Comparison of ENCODE assay signal across 18 mouse cellular contexts in the genomic region with DNA sequence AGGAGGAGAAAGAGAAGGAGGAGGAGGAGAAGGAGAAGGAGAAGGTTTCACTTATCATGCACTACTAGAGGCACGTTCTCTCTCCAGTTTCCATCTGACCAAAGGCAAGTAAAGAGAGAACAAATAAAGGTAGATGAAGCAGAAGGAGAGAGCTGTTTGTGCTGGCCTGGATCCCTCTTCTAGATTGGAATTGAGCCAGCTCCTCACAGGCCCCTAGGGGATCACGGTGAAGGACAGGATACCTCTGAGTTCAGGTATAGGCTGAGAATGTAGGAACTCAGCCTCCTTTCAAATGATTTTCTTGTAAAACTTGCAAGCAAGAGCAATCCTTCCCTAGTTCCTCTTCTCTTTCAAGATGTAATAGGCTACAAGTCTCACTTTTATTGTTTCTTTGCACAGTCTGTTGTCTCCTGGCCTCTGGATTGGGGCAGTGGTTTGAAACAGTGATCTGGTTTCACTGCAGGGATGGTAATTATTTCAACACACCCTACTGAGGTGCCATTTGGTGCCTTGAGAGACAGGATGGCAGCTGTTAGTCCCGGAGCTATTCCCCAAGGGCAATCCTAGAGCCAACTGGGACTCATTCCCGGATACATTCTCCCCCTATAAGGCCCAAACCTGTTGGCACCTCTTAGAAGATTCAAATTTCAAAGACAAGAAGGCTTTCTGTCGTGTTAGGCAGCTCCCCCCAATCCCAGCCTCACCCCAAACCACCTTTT.
DNase-seq lines count a peak whose midpoint lies in the region; ATAC-seq lines count a peak whose summit lies in the region.
"Had no signal": no experiment of that assay in that cellular context is flagged by ENCODE, and none has a peak within 500 bp of the region (broad histone marks: within the 10 kb centered on the region; RNA-seq: fewer than 3 reads in every experiment).

No protein-coding gene starts in this region.

- H3K36me3 ChIP-seq in heart, embryonic 12.5 days, result no peaks in the 10 kb centered on the region
- H3K36me3 ChIP-seq in intestine, embryonic 16.5 days (ENCODE audit: control insufficient read depth, insufficient read depth, low read length), result no peaks in the 10 kb centered on the region
- H3K36me3 ChIP-seq: forebrain, embryonic 10.5 days; heart, embryonic 15.5 days; hindbrain, embryonic 10.5 days; neural tube, embryonic 15.5 days had no signal

- H3K4me1 ChIP-seq in heart, embryonic 12.5 days (replicated peaks), result no peaks in the 10 kb centered on the region
- 0 out of 2 replicates have a peak, but pooled peaks cover 2% of the 10 kb centered on the region for H3K4me1 ChIP-seq in intestine, embryonic 16.5 days (ENCODE audit: control insufficient read depth, insufficient read depth, low read length)
- H3K4me1 ChIP-seq: heart, embryonic 15.5 days had no signal

- no peak overlapping the region for H3K4me3 ChIP-seq in heart, embryonic 12.5 days
- no peak overlapping the region for H3K4me3 ChIP-seq in intestine, embryonic 16.5 days (ENCODE audit: low read length)
- H3K4me3 ChIP-seq: forebrain, embryonic 10.5 days; heart, embryonic 15.5 days; hindbrain, embryonic 10.5 days; neural tube, embryonic 15.5 days had no signal

- H3K27me3 ChIP-seq in heart, embryonic 12.5 days (replicated peaks), result no peaks in the 10 kb centered on the region
- no peaks in the 10 kb centered on the region for H3K27me3 ChIP-seq in intestine, embryonic 16.5 days (replicated peaks; ENCODE audit: control insufficient read depth, insufficient read depth, low read length)
- H3K27me3 ChIP-seq: heart, embryonic 15.5 days; neural tube, embryonic 15.5 days had no signal

- H3K27ac ChIP-seq in heart, embryonic 12.5 days (ENCODE audit: poor library complexity, severe bottlenecking), result no peak overlapping the region
- H3K27ac ChIP-seq in intestine, embryonic 16.5 days (ENCODE audit: low read length), result no peak overlapping the region
- H3K27ac ChIP-seq: forebrain, embryonic 10.5 days; heart, embryonic 15.5 days; hindbrain, embryonic 10.5 days; liver, embryonic 14.5 days; neural tube, embryonic 15.5 days had no signal

- no peak for ATAC-seq in heart, embryonic 12.5 days (ENCODE audit: insufficient number of reproducible peaks, low FRiP score)
- ATAC-seq in intestine, embryonic 16.5 days, result peak; percentile 50; the same call in 1 of the 2 replicates
- ATAC-seq: CD4-positive, CD25-positive, alpha-beta regulatory T cell, adult 4 months had no signal

- H3K4me2 ChIP-seq in heart, embryonic 12.5 days, result no peak overlapping the region
- no peak overlapping the region for H3K4me2 ChIP-seq in intestine, embryonic 16.5 days (ENCODE audit: low read depth, low read length)
- H3K4me2 ChIP-seq: heart, embryonic 15.5 days; neural tube, embryonic 15.5 days had no signal

- H3K9ac ChIP-seq in heart, embryonic 12.5 days, result no peak overlapping the region
- no peak overlapping the region for H3K9ac ChIP-seq in intestine, embryonic 16.5 days (ENCODE audit: low read depth, low read length)
- H3K9ac ChIP-seq: heart, embryonic 15.5 days; liver, embryonic 14.5 days; neural tube, embryonic 15.5 days had no signal

- no peaks in the 10 kb centered on the region for H3K9me3 ChIP-seq in heart, embryonic 12.5 days (replicated peaks)
- peaks cover 3% of the 10 kb centered on the region; the same call in 1 of the 2 replicates for H3K9me3 ChIP-seq in intestine, embryonic 16.5 days (ENCODE audit: control insufficient read depth, low read length)
- H3K9me3 ChIP-seq: forebrain, embryonic 10.5 days; heart, embryonic 15.5 days; hindbrain, embryonic 10.5 days; neural tube, embryonic 15.5 days had no signal

- DNase-seq in cerebellum, postnatal 10 days, result peak; percentile 66 to 78
- no peak for DNase-seq in cerebellum, adult 11 months
- DNase-seq in heart, adult 11 months, result peak; percentile 77
- DNase-seq in adipocyte (ENCODE audit: low spot score), result peak; percentile 17
- DNase-seq in right cerebral cortex, postnatal 10 days (ENCODE audit: low spot score in 2 of 2), result no peak
- no peak for DNase-seq in spleen, adult 12 weeks (ENCODE audit: low spot score)
- DNase-seq: kidney, postnatal 25 days; layer of hippocampus, postnatal 36 days; lung, postnatal 14 days; thymus, postnatal 14 days had no signal

- WGBS in heart, embryonic 12.5 days, result 30% methylated on average over 5 of the region's 5 CpGs
- WGBS in intestine, embryonic 16.5 days, result 42% methylated on average over 5 of the region's 5 CpGs

Comparison
In these comparisons a context has a peak if more than half of its experiments do, and no peak if none do; other contexts are left out.
1. DNase-seq: peak in cerebellum, postnatal 10 days (2 of 2), heart, adult 11 months (single experiment) and adipocyte (single experiment); none in cerebellum, adult 11 months (single experiment), right cerebral cortex, postnatal 10 days (0 of 2) and spleen, adult 12 weeks (single experiment).